Mouse (Mus musculus): Measurements from ENCODE around the gene Rab3gap2. TPM values are rescaled to one million over a fixed set of nuclear protein-coding genes. Genes with fewer than 3 reads are reported as not detected.

The Rab3gap2 gene
- polyA plus RNA-seq, 1 experiment from 2014 or later, result 26.8 TPM

- H3K4me1 ChIP-seq (replicated peaks; ENCODE audit: control insufficient read depth, insufficient read depth, low read length), result no peaks in the 10 kb centered on the region
- DNase-seq (ENCODE audit: low spot score) (no peak), ATAC-seq (ENCODE audit: low FRiP score) (no peak)
- H3K9ac ChIP-seq, result no peak overlapping the region
- H3K4me3 ChIP-seq (replicated peaks; ENCODE audit: low read length), result no peak overlapping the region
- H3K4me2 ChIP-seq (replicated peaks), result no peak overlapping the region
- peaks cover 85% of the 10 kb centered on the region for H3K36me3 ChIP-seq (replicated peaks; ENCODE audit: control insufficient read depth, insufficient read depth)
- no peak overlapping the region for H3K27ac ChIP-seq
- H3K9me3 ChIP-seq (ENCODE audit: control insufficient read depth, low read length), result no peaks in the 10 kb centered on the region
- 95% methylated on average over 20 of the region's 20 CpGs for WGBS
- no peaks in the 10 kb centered on the region for H3K27me3 ChIP-seq (ENCODE audit: control insufficient read depth, insufficient read depth, low read length)
Observed at GRCm38 (mm10) chr1:185287066-185287465, 83.1 kb downstream of the Rab3gap2 start.

DNA sequence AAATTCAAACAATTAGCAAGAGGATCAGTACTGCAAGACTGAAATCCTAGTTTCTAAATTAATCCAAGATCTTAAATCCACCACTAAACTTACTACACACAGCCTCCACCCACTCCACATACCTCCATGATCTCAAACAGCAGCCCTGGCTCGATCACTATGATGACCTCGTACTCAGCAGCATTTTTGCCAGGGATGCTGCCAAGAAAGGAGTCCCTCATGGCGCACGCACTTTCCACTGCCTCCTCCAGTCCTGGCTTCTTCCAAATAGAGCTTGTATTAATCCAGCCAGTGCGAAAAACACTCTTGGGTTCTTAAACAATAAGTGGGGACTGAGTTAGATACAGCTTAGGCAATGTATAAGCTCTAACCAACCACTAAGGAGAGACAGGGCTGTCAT lies 85.3 kb downstream of the Rab3gap2 start:
- H3K36me3 ChIP-seq (replicated peaks; ENCODE audit: control insufficient read depth, insufficient read depth), result peaks cover 86% of the 10 kb centered on the region
- no peaks in the 10 kb centered on the region for H3K27me3 ChIP-seq (ENCODE audit: control insufficient read depth, insufficient read depth, low read length)
- no peak overlapping the region for H3K27ac ChIP-seq
- DNase-seq (ENCODE audit: low spot score) (no peak), ATAC-seq (ENCODE audit: low FRiP score) (no peak)
- no peaks in the 10 kb centered on the region for H3K9me3 ChIP-seq (ENCODE audit: control insufficient read depth, low read length)
- H3K4me2 ChIP-seq (replicated peaks), result no peak overlapping the region
- no peak overlapping the region for H3K4me3 ChIP-seq (replicated peaks; ENCODE audit: low read length)
- no peak overlapping the region for H3K9ac ChIP-seq
- WGBS, result 91% methylated on average over 5 of the region's 5 CpGs
- no peaks in the 10 kb centered on the region for H3K4me1 ChIP-seq (replicated peaks; ENCODE audit: control insufficient read depth, insufficient read depth, low read length)

DNA sequence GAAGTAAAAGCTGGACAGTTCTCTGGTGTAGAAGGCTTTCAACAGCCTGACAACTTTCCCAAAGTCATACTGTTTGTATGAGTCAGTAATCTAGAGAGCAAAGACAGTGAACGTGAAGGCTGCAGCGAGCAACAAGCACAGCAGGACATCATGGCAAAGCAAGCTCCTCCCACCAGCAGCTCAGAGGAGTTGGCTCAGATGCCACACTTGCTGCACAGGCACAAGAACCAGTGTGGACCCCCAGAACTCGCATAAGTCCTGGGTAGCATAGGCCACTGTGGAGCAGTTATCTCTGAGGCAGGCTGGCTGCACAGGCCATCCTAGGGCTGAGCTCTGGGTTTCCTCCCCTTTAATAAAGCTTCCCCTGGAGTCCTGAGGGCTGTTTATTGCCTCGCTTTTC lies 87.4 kb downstream of the Rab3gap2 start:
- Histone ChIP-seq H3K4me3 (replicated peaks; ENCODE audit: low read length) (no peak overlapping the region), H3K9ac (no peak overlapping the region), H3K36me3 (replicated peaks; ENCODE audit: control insufficient read depth, insufficient read depth) (peaks cover 88% of the 10 kb centered on the region), H3K27me3 (ENCODE audit: control insufficient read depth, insufficient read depth, low read length) (no peaks in the 10 kb centered on the region), H3K27ac (no peak overlapping the region), H3K4me1 (replicated peaks; ENCODE audit: control insufficient read depth, insufficient read depth, low read length) (no peaks in the 10 kb centered on the region), H3K4me2 (replicated peaks) (no peak overlapping the region), H3K9me3 (ENCODE audit: control insufficient read depth, low read length) (no peaks in the 10 kb centered on the region)
- DNase-seq (ENCODE audit: low spot score), result no peak
- no peak for ATAC-seq (ENCODE audit: low FRiP score)
- 76% methylated on average over 4 of the region's 4 CpGs for WGBS

DNA sequence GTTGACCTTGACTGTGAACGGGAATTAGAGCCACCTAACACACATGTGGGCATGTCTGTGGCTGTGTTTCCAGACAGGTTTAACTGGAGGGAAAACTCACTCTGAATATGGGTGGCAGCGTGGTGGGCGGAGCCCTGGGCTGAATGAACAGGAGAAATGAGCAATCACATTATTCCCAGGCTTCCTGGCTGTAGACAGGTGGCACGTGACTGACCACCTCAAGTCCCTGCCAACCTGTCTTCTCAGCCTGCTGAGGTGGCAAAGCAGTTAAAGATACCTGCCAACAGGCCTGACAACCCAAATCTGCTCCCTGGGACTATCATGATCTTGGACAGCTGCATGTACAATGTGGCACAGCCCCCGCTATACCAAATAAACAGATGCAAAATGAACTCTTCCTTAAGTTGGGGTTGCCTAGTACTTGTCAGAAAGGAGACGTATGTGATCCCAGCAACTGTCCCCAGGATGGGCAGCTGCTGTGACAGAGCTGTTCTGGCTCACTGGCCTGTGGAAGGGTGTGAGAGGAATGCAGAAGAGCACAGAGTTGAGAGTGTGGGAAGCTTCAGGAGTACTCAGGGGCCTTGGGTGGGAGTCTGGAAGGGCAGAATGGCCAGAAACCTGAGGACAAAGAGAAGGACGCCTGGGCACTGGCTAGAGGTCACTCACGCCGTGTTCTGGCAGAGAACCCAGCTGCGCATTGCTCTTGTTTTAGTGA lies 88.9 kb downstream of the Rab3gap2 start:
- Histone ChIP-seq H3K4me2 (replicated peaks) (no peak overlapping the region), H3K4me3 (replicated peaks; ENCODE audit: low read length) (no peak overlapping the region), H3K27ac (no peak overlapping the region), H3K27me3 (ENCODE audit: control insufficient read depth, insufficient read depth, low read length) (no peaks in the 10 kb centered on the region), H3K9ac (no peak overlapping the region), H3K36me3 (replicated peaks; ENCODE audit: control insufficient read depth, insufficient read depth) (peaks cover 87% of the 10 kb centered on the region), H3K4me1 (replicated peaks; ENCODE audit: control insufficient read depth, insufficient read depth, low read length) (no peaks in the 10 kb centered on the region), H3K9me3 (ENCODE audit: control insufficient read depth, low read length) (no peaks in the 10 kb centered on the region)
- no peak for DNase-seq (ENCODE audit: low spot score)
- no peak for ATAC-seq (ENCODE audit: low FRiP score)
- 94% methylated on average over 10 of the region's 10 CpGs for WGBS

DNA sequence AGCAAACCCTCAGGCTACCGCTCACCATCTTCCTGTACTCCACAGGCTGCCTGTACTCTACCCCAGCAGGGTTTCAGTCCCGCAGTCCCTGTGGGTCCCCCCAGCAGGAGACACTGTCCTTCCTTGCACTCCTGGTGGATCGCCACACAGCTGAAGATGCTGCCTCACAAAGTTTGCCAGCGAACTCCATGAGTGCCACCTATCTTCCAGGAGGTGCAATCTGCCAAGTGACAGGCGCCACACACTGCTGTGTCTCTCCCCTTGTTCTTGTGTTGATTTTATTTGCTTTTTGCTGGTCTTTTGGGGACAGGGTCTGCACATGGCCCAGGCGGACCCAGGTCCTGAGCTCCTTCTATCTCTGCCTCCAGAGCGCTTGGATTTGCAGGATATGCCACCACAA lies 92.9 kb downstream of the Rab3gap2 start:
- Histone ChIP-seq H3K27me3 (ENCODE audit: control insufficient read depth, insufficient read depth, low read length) (no peaks in the 10 kb centered on the region), H3K4me3 (replicated peaks; ENCODE audit: low read length) (no peak overlapping the region), H3K27ac (no peak overlapping the region), H3K36me3 (replicated peaks; ENCODE audit: control insufficient read depth, insufficient read depth) (peaks cover 70% of the 10 kb centered on the region), H3K9ac (no peak overlapping the region), H3K4me1 (replicated peaks; ENCODE audit: control insufficient read depth, insufficient read depth, low read length) (no peaks in the 10 kb centered on the region), H3K4me2 (replicated peaks) (no peak overlapping the region), H3K9me3 (ENCODE audit: control insufficient read depth, low read length) (no peaks in the 10 kb centered on the region)
- DNase-seq (ENCODE audit: low spot score) (no peak), ATAC-seq (ENCODE audit: low FRiP score) (no peak)
- WGBS, result 91% methylated on average over 7 of the region's 7 CpGs

GRCm38 (mm10) chr1:185298496-185298895 lies 94.6 kb downstream of the Rab3gap2 start:
- Histone ChIP-seq H3K4me3 (replicated peaks; ENCODE audit: low read length) (no peak overlapping the region), H3K27ac (no peak overlapping the region), H3K4me1 (replicated peaks; ENCODE audit: control insufficient read depth, insufficient read depth, low read length) (no peaks in the 10 kb centered on the region), H3K9me3 (ENCODE audit: control insufficient read depth, low read length) (no peaks in the 10 kb centered on the region), H3K9ac (no peak overlapping the region), H3K4me2 (replicated peaks) (no peak overlapping the region), H3K27me3 (ENCODE audit: control insufficient read depth, insufficient read depth, low read length) (no peaks in the 10 kb centered on the region), H3K36me3 (replicated peaks; ENCODE audit: control insufficient read depth, insufficient read depth) (peaks cover 68% of the 10 kb centered on the region)
- DNase-seq (ENCODE audit: low spot score) (no peak), ATAC-seq (ENCODE audit: low FRiP score) (no peak)
- WGBS, result 96% methylated on average over 8 of the region's 8 CpGs

- Histone ChIP-seq H3K9me3 (ENCODE audit: control insufficient read depth, low read length) (no peaks in the 10 kb centered on the region), H3K4me1 (replicated peaks; ENCODE audit: control insufficient read depth, insufficient read depth, low read length) (no peaks in the 10 kb centered on the region), H3K27ac (no peak overlapping the region), H3K9ac (no peak overlapping the region), H3K4me2 (replicated peaks) (no peak overlapping the region), H3K27me3 (ENCODE audit: control insufficient read depth, insufficient read depth, low read length) (no peaks in the 10 kb centered on the region), H3K36me3 (replicated peaks; ENCODE audit: control insufficient read depth, insufficient read depth) (peaks cover 34% of the 10 kb centered on the region), H3K4me3 (replicated peaks; ENCODE audit: low read length) (no peak overlapping the region)
- no peak for ATAC-seq (ENCODE audit: low FRiP score)
- no peak for DNase-seq (ENCODE audit: low spot score)
- 96% methylated on average over 6 of the region's 6 CpGs for WGBS
Observed at GRCm38 (mm10) chr1:185302816-185303215, 98.9 kb downstream of the Rab3gap2 start.

DNA sequence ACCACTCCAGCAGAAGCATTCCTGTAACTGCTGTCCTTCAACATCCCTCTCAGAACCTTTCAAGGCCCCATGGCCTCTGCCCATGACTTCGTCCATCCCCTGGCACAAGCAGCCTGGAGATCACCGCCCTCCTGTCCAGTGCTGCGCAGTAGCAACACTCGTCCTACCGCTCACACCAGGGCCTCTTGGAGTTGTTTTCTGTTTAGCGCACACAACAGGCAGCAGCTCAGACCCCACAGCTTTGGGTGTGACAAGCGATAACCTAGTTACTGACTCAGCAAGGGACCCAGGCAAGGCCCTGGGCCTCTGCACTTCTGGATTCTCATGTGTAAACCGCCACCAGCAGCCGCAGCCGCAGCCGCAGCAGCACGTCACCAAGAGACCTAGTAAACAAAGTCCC lies 102.9 kb downstream of the Rab3gap2 start:
- H3K4me1 ChIP-seq (replicated peaks; ENCODE audit: control insufficient read depth, insufficient read depth, low read length), result no peaks in the 10 kb centered on the region
- H3K36me3 ChIP-seq (replicated peaks; ENCODE audit: control insufficient read depth, insufficient read depth), result peaks cover 40% of the 10 kb centered on the region
- H3K9ac ChIP-seq, result no peak overlapping the region
- no peak overlapping the region for H3K4me3 ChIP-seq (replicated peaks; ENCODE audit: low read length)
- no peaks in the 10 kb centered on the region for H3K27me3 ChIP-seq (ENCODE audit: control insufficient read depth, insufficient read depth, low read length)
- H3K9me3 ChIP-seq (ENCODE audit: control insufficient read depth, low read length), result no peaks in the 10 kb centered on the region
- no peak overlapping the region for H3K4me2 ChIP-seq (replicated peaks)
- ATAC-seq (ENCODE audit: low FRiP score) (no peak), DNase-seq (ENCODE audit: low spot score) (no peak)
- no peak overlapping the region for H3K27ac ChIP-seq
- 98% methylated on average over 12 of the region's 12 CpGs for WGBS

DNA sequence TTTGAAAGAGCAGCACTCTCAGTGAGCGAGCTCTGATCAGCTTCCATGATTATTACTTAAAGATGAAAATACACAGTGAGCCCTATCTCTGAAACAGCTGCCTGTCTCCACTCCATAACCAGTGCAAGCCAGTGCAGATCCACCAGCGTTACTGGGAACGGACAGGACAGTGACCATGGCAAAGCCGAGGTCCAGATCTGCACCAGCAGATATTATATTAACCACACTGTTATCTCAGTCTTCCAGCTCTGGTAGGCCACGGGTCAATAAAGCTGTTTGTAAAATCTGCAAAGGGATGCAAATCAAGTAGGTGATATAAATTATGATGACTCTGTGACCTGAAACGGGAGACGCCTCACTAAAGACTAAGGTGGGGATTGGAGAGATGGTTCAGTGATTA lies 103.7 kb downstream of the Rab3gap2 start:
- no peaks in the 10 kb centered on the region for H3K27me3 ChIP-seq (ENCODE audit: control insufficient read depth, insufficient read depth, low read length)
- no peak for ATAC-seq (ENCODE audit: low FRiP score)
- H3K9me3 ChIP-seq (ENCODE audit: control insufficient read depth, low read length), result no peaks in the 10 kb centered on the region
- H3K4me3 ChIP-seq (replicated peaks; ENCODE audit: low read length), result no peak overlapping the region
- no peak overlapping the region for H3K9ac ChIP-seq
- H3K4me2 ChIP-seq (replicated peaks), result no peak overlapping the region
- WGBS, result 96% methylated on average over 7 of the region's 7 CpGs
- no peak overlapping the region for H3K27ac ChIP-seq
- H3K36me3 ChIP-seq (replicated peaks; ENCODE audit: control insufficient read depth, insufficient read depth), result peaks cover 38% of the 10 kb centered on the region
- no peak for DNase-seq (ENCODE audit: low spot score)
- no peaks in the 10 kb centered on the region for H3K4me1 ChIP-seq (replicated peaks; ENCODE audit: control insufficient read depth, insufficient read depth, low read length)

- Histone ChIP-seq H3K4me1 (replicated peaks; ENCODE audit: control insufficient read depth, insufficient read depth, low read length) (no peaks in the 10 kb centered on the region), H3K36me3 (replicated peaks; ENCODE audit: control insufficient read depth, insufficient read depth) (peaks cover 38% of the 10 kb centered on the region), H3K4me3 (replicated peaks; ENCODE audit: low read length) (no peak overlapping the region), H3K27me3 (ENCODE audit: control insufficient read depth, insufficient read depth, low read length) (no peaks in the 10 kb centered on the region), H3K9ac (no peak overlapping the region), H3K4me2 (replicated peaks) (no peak overlapping the region), H3K9me3 (ENCODE audit: control insufficient read depth, low read length) (no peaks in the 10 kb centered on the region), H3K27ac (no peak overlapping the region)
- DNase-seq (ENCODE audit: low spot score) (no peak), ATAC-seq (ENCODE audit: low FRiP score) (no peak)
- WGBS, result 96% methylated on average over 2 of the region's 2 CpGs
Observed at GRCm38 (mm10) chr1:185308334-185308733, 104.4 kb downstream of the Rab3gap2 start.

All from hindbrain, embryonic 14.5 days (tissue).